Mouse (Mus musculus) layer of hippocampus, adult 11-12 months (tissue): ENCODE data around the gene Snx11.
"Not testable (repeated sequence)": the region's sequence is repeated elsewhere in the genome, so short reads cannot be mapped to it uniquely, and the experiment has no call there.

ENCODE experiments used
- DNase-seq: peaks from one replicate; pipeline ENCODE4 v3.0.0; 2022; ENCODE audit warnings: low spot score

The Snx11 gene

GRCm38 (mm10) chr11:96776968-96777962 lies at the start of gene Snx11:
Snx11 (minus strand) TSS chr11:96777559.
- peak; percentile 99 for DNase-seq

- no peak for DNase-seq
Observed at GRCm38 (mm10) chr11:96826481-96826880, 49.1 kb upstream of the Snx11 start.

- DNase-seq: peak; percentile 49
Observed at GRCm38 (mm10) chr11:96824783-96825495, 47.6 kb upstream of the Snx11 start.

GRCm38 (mm10) chr11:96823880-96824782 lies 46.8 kb upstream of the Snx11 start:
- DNase-seq: peak; percentile 84

- DNase-seq: no peak
Observed at GRCm38 (mm10) chr11:96823471-96823837, 46.1 kb upstream of the Snx11 start.

- DNase-seq: no peak
Observed at GRCm38 (mm10) chr11:96822675-96823470, 45.5 kb upstream of the Snx11 start.

GRCm38 (mm10) chr11:96821956-96822355 lies 44.6 kb upstream of the Snx11 start:
- no peak for DNase-seq

GRCm38 (mm10) chr11:96818128-96818710 lies 40.9 kb upstream of the Snx11 start:
- no peak for DNase-seq

GRCm38 (mm10) chr11:96816979-96817378 lies 39.6 kb upstream of the Snx11 start:
- no peak for DNase-seq

- DNase-seq: no peak
Observed at GRCm38 (mm10) chr11:96816494-96816893, 39.1 kb upstream of the Snx11 start.

- no peak for DNase-seq
Observed at GRCm38 (mm10) chr11:96815895-96816294, 38.5 kb upstream of the Snx11 start.

GRCm38 (mm10) chr11:96814443-96814842 lies 37.1 kb upstream of the Snx11 start:
- DNase-seq: no peak

GRCm38 (mm10) chr11:96813920-96814319 lies 36.6 kb upstream of the Snx11 start:
- DNase-seq: no peak

GRCm38 (mm10) chr11:96813455-96813854 lies 36.1 kb upstream of the Snx11 start:
- no peak for DNase-seq

GRCm38 (mm10) chr11:96811188-96811587 lies 33.8 kb upstream of the Snx11 start:
- not testable (repeated sequence) for DNase-seq

- no peak for DNase-seq
Observed at GRCm38 (mm10) chr11:96809562-96810235, 32.3 kb upstream of the Snx11 start.

- no peak for DNase-seq
Observed at GRCm38 (mm10) chr11:96808066-96808465, 30.7 kb upstream of the Snx11 start.

GRCm38 (mm10) chr11:96805606-96806005 lies 28.2 kb upstream of the Snx11 start:
- DNase-seq: no peak

GRCm38 (mm10) chr11:96799511-96799910 lies 22.2 kb upstream of the Snx11 start:
- no peak for DNase-seq

- no peak for DNase-seq
Observed at GRCm38 (mm10) chr11:96796586-96796985, 19.2 kb upstream of the Snx11 start.
